23 mouse cellular contexts compared by ENCODE assay signal in the genomic region with DNA sequence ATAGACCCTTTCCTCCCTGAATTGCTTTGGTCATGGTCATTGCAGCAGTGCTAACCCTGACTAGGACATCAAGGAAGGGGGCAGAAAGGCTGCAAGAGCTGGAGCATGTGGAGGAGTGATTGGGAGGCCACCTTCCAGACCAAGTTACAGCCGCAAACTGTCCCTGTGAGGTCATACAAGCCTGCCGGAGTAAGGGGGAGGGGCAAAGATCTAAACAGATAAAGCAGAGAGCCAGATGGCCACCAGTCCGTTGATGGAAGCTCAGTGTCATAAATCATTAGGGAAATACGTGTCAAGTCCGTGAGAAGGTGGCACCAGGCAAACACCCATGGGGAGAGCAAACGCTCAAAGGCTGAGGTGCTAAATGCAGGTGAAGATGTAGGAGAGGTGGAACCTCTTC.
A peak's percentile ranks its signal among the peaks of the same experiment; 100 is the strongest.
DNase-seq lines count a peak whose midpoint lies in the region; ATAC-seq and TF ChIP-seq lines count a peak whose summit lies in the region.
"Had no signal": no experiment of that assay in that cellular context is flagged by ENCODE, and none has a peak within 500 bp of the region (broad histone marks: within the 10 kb centered on the region; RNA-seq: fewer than 3 reads in every experiment).

No protein-coding gene starts in this region.

- ATAC-seq in forebrain, embryonic 11.5 days (replicated peaks; ENCODE audit: low FRiP score) = no peak
- no peak for ATAC-seq in forebrain, postnatal 0 days
- no peak for ATAC-seq in liver, postnatal 0 days
- 0 out of 2 replicates have a peak, but pooled peaks have one; percentile 9 for ATAC-seq in megakaryocyte progenitor cell, adult 5-6 weeks (replicated peaks; ENCODE audit: poor library complexity)
- ATAC-seq: CD4-positive, CD25-positive, alpha-beta regulatory T cell, adult 4 months; hindbrain, embryonic 16.5 days had no signal

- H3K4me1 ChIP-seq in forebrain, embryonic 11.5 days (replicated peaks; ENCODE audit: control insufficient read depth, insufficient read depth, low read length) = peaks cover 9% of the 10 kb centered on the region; the same call in 1 of the 2 replicates
- no peaks in the 10 kb centered on the region; the same call in 1 of the 2 replicates for H3K4me1 ChIP-seq in forebrain, postnatal 0 days (ENCODE audit: insufficient read depth)
- H3K4me1 ChIP-seq in liver, postnatal 0 days (ENCODE audit: insufficient read depth) = peaks cover 26% of the 10 kb centered on the region

- no peak overlapping the region for H3K27ac ChIP-seq in forebrain, embryonic 11.5 days (ENCODE audit: low read depth, low read length)
- H3K27ac ChIP-seq in forebrain, postnatal 0 days (ENCODE audit: low read depth, low read length) = no peak overlapping the region
- H3K27ac ChIP-seq in liver, postnatal 0 days (ENCODE audit: low read depth) = no peak overlapping the region
- H3K27ac ChIP-seq: embryonic facial prominence, embryonic 10.5 days; forebrain, embryonic 10.5 days; heart, embryonic 15.5 days; neural tube, embryonic 13.5 days; stomach, postnatal 0 days had no signal

- no peaks in the 10 kb centered on the region for H3K36me3 ChIP-seq in forebrain, embryonic 11.5 days (ENCODE audit: control insufficient read depth, insufficient read depth, low read length)
- no peaks in the 10 kb centered on the region for H3K36me3 ChIP-seq in forebrain, postnatal 0 days (ENCODE audit: insufficient read depth)
- no peaks in the 10 kb centered on the region for H3K36me3 ChIP-seq in liver, postnatal 0 days (replicated peaks; ENCODE audit: insufficient read depth, low read length)
- H3K36me3 ChIP-seq: embryonic facial prominence, embryonic 10.5 days; forebrain, embryonic 10.5 days; heart, embryonic 15.5 days; neural tube, embryonic 13.5 days had no signal

- no peaks in the 10 kb centered on the region for H3K9me3 ChIP-seq in forebrain, embryonic 11.5 days (ENCODE audit: control insufficient read depth, low read length)
- no peaks in the 10 kb centered on the region for H3K9me3 ChIP-seq in forebrain, postnatal 0 days (ENCODE audit: low read length)
- no peaks in the 10 kb centered on the region for H3K9me3 ChIP-seq in liver, postnatal 0 days (ENCODE audit: low read length)
- H3K9me3 ChIP-seq: embryonic facial prominence, embryonic 10.5 days; forebrain, embryonic 10.5 days; heart, embryonic 15.5 days; neural tube, embryonic 13.5 days had no signal

- no peak overlapping the region for H3K9ac ChIP-seq in forebrain, embryonic 11.5 days (ENCODE audit: low read length)
- no peak overlapping the region for H3K9ac ChIP-seq in forebrain, postnatal 0 days
- no peak overlapping the region for H3K9ac ChIP-seq in liver, postnatal 0 days (replicated peaks)
- H3K9ac ChIP-seq: heart, embryonic 15.5 days; neural tube, embryonic 13.5 days had no signal

- no peak for TF ChIP-seq CTCF in forebrain, postnatal 0 days (IDR thresholded peaks at IDR 0.05; ENCODE audit: low read depth)
- no peak for TF ChIP-seq CTCF in liver, postnatal 0 days (IDR thresholded peaks at IDR 0.05; ENCODE audit: low read depth)

- DNase-seq in forebrain, embryonic 11.5 days (ENCODE audit: low spot score) = peak; percentile 38
- no peak for DNase-seq in forebrain, postnatal 0 days
- peak; percentile 2 for DNase-seq in liver
- no peak for DNase-seq in liver, postnatal 0 days
- DNase-seq in retina, postnatal 7 days (ENCODE audit: low read depth, low spot score) = peak; percentile 92
- no peak for DNase-seq in lung, postnatal 25 days (ENCODE audit: low spot score)
- DNase-seq: adrenal gland, postnatal 25 days; cerebellum, postnatal 36 days; gastrocnemius, postnatal 25 days; kidney, adult 18-20 months; kidney, postnatal 4 days; lung, adult 18-20 months; lung, postnatal 10 days; midbrain, embryonic 14.5 days had no signal

- no peak overlapping the region for H3K4me3 ChIP-seq in forebrain, embryonic 11.5 days (ENCODE audit: low read depth, low read length)
- no peak overlapping the region for H3K4me3 ChIP-seq in forebrain, postnatal 0 days (ENCODE audit: low read depth, low read length)
- no peak overlapping the region for H3K4me3 ChIP-seq in liver, postnatal 0 days (ENCODE audit: low read depth, low read length)
- H3K4me3 ChIP-seq: embryonic facial prominence, embryonic 10.5 days; forebrain, embryonic 10.5 days; heart, embryonic 15.5 days; neural tube, embryonic 13.5 days had no signal

- TF ChIP-seq EP300 in liver, postnatal 0 days (IDR thresholded peaks at IDR 0.05; ENCODE audit: low read depth) = no peak

- WGBS in forebrain, embryonic 11.5 days = 87% methylated on average over 6 of the region's 6 CpGs
- 88% methylated on average over 6 of the region's 6 CpGs for WGBS in forebrain, postnatal 0 days
- WGBS in liver, postnatal 0 days (ENCODE audit: insufficient replicate concordance) = 60% methylated on average over 6 of the region's 6 CpGs

- H3K4me2 ChIP-seq in forebrain, embryonic 11.5 days (ENCODE audit: low read depth, low read length, severe bottlenecking) = no peak overlapping the region
- H3K4me2 ChIP-seq in forebrain, postnatal 0 days (ENCODE audit: low read depth) = no peak overlapping the region
- no peak overlapping the region for H3K4me2 ChIP-seq in liver, postnatal 0 days (ENCODE audit: low read depth, low read length)
- H3K4me2 ChIP-seq: heart, embryonic 15.5 days; liver, embryonic 11.5 days; neural tube, embryonic 13.5 days had no signal

- no peaks in the 10 kb centered on the region for H3K27me3 ChIP-seq in forebrain, embryonic 11.5 days (ENCODE audit: control insufficient read depth, insufficient read depth, low read length)
- H3K27me3 ChIP-seq in forebrain, postnatal 0 days (ENCODE audit: insufficient read depth, low read length) = no peaks in the 10 kb centered on the region
- no peaks in the 10 kb centered on the region for H3K27me3 ChIP-seq in liver, postnatal 0 days (ENCODE audit: insufficient read depth, low read length)
- H3K27me3 ChIP-seq: heart, embryonic 15.5 days; neural tube, embryonic 13.5 days had no signal

Comparison
In these comparisons a context has a peak if more than half of its experiments do, and no peak if none do; other contexts are left out.
1. DNase-seq: peak in forebrain, embryonic 11.5 days (single experiment), liver (single experiment) and retina, postnatal 7 days (single experiment); none in forebrain, postnatal 0 days (single experiment), liver, postnatal 0 days (single experiment) and lung, postnatal 25 days (single experiment).